Mouse (Mus musculus) right cerebral cortex, postnatal 25 days (tissue): ENCODE data around the gene Myh8.

ENCODE experiments used
- DNase-seq: peaks from one replicate; pipeline ENCODE4 v3.0.0; 2022

The Myh8 gene

DNA sequence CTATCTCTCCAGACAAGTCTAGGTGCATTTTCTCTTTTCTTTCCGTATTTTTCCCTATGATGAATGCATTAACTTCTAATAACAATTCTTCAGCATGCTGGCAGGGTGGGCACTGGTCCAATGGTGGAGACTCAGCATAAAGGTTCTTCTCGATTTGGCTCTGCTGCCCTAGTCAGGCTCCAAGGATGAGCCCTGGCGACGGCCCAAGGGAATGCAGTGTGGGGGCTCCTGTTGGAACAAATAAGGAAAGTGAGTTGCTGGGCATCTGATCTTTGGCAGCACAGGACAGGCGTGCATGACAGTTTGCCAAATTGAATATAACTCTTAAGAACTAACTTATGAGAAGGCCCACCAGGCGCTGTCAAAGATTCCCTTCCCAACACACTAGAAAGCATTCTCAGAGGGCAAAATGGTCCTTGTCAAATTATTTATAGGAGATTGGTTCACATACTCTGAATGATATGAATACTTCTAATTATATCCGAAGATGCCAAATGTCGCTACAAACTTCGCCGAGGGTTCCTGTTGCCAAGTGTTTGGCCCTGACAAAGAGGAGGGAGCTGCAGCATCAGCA is at the start of gene Myh8:
Gene Myh8 (plus strand): TSS at position 524 of the 574 bp plus-strand sequence.
- no peak for DNase-seq

DNA sequence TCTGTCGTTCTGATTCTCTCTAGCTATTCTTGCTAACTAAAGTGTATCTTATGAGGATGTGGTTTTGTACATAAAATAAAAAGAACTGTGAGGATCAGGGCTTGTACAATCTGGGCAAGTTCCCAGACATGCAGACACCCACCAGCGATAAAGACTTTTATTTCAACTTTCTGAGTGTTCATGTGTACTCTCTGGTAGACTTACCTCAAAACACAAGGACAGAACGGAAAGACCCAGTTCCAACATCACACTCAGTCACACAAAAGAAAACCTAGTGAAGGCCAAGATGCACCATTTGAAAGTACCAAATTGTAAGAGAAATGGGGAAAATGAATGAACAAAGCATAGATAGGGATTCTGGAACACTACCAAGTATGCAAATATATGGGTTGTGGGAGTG is 48.2 kb upstream of the Myh8 start:
- no peak for DNase-seq

GRCm38 (mm10) chr11:67229166-67229565 is 47.8 kb upstream of the Myh8 start:
- no peak for DNase-seq

DNA sequence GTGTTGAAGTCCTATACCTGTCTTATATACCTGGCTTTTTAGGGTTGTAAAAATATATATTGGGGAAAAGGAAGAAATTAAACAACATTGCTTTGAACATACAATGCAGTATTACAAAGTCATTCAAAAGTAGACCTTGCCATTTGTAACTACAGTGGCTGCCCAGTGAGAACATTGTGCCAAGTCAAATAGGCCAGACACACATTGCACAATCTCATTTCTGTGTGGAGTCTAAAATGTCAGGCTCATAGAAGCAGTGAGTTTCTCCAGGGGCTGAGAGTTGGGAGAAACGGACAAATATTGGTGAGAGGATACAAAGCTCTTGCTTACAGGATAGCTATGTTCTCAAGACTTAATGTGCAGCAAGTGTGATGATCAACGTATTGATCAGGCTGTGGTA is 47.0 kb upstream of the Myh8 start:
- DNase-seq, result no peak

- no peak for DNase-seq
These were observed 41.1 kb upstream of the Myh8 start for GRCm38 (mm10) chr11:67235639-67236358.

DNA sequence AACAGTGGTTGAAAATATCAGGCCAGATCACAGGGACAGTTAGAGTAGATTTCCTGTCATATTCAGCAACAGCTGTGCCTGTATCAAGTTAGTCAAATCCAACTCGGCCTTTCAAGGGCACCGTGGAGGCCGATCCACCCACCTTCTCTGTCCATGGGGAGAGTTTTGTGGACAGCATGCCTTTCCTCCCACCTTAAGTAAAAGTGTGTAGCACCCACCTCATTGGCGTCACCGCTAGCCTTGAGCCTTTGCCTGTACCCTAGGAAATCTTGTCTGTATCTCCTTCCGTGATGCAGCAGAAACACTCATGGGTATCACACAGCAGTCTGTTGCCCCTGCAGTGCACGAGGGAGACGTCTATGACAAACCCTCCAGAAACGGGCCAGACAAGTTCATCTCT is 40.1 kb upstream of the Myh8 start:
- no peak for DNase-seq

DNA sequence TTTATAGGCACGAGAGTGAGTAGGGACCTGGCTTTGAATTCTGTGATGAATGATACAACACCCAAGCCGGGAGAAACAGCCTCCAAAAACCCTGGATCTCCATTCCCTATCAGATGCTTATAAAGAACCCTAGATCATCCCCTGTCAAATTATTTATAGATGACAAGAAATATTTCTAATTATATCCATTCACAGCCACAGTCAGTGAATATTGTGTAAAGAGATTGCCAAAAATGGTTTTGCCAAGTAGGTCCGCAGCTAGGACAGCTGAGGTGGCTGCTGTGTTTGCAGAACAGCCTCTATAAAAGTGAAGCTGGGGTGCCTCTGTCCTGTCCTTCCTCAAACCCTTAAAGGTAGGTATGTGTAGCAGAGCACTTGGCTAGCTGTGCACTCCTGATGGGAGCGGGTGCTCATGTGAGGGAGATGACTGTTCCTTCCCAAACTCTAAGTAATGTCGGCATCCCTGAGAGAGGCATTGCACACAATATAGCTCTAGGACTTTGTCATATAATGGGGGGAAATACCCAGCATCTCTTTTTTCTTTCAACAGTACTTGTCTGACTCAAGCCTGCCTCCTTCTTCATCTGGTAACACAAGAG is 39.3 kb upstream of the Myh8 start, which contains the start of gene Myh4:
Gene Myh4 (plus strand): TSS at position 549 of the 599 bp plus-strand sequence.
- no peak for DNase-seq

- no peak for DNase-seq
These were observed 35.9 kb upstream of the Myh8 start for GRCm38 (mm10) chr11:67241051-67241450.

DNA sequence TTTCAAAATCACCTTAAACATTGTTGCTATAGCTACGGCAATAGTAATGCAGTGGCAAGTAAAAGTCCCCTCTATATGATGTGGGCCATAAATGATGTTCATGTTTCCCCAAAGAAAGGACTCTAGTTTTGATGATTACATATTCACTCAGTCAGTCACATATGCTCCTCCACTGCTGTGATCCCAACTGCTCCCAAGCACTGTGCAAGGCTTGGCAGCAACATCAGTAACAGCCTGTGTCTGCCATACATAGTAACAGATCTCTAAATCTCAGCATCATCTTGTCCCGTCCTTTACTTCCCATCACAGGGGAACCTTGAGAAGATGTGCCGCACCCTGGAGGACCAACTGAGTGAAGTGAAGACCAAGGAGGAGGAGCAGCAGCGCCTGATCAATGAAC is 23.2 kb upstream of the Myh8 start:
- no peak for DNase-seq

DNA sequence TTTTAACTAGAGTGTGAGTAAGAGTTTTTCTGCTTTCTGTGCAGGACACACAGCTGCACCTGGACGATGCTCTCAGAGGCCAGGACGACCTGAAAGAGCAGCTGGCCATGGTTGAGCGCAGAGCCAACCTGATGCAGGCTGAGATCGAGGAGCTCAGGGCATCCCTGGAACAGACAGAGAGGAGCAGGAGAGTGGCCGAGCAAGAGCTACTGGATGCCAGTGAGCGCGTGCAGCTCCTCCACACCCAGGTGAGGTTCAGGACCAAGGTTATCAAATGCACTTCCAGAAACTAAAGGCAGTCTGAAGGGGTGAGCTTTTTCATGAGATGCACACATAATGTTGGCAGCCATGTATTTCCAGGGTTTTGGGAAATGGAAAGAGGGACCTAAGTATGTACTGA is 19.9 kb upstream of the Myh8 start:
- no peak for DNase-seq

DNA sequence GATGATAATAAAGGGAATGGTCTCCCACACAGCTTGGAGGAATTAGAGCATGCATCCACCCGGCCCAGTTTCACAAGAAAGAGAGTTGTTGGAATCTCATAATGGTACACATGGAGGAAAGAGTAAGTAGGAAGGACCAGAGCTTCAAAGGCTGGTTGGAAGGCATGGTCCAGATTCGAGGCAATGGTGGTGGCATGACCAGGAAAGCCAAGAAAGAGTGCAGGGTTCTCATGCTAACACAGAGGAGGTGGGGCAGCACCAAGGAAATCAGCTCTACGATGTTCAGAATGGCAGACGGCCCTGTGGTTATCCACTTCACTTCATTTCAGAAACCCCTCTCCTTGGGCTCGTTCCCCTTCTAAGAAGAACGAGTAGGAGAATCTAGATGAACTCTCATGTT is 16.0 kb upstream of the Myh8 start:
- DNase-seq, result no peak

DNA sequence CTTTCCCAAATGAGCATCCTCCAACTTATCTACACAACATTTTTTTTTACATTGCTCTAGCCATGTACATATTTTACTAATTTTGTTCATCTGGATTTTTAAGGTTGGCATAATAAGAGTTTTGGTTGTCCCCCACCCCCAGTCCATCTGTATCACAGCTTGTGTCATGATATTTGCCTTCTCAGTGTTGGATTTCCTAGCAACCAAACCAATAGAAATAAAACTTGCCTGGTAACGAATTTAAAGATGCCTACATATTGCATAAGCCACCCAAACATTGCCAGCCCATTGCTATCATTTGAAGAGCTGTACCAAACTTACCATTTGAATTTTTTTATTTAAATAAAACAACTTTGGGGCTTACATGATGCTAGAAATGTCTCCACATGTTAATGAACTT is 16.5 kb downstream of the Myh8 start:
- no peak for DNase-seq

DNA sequence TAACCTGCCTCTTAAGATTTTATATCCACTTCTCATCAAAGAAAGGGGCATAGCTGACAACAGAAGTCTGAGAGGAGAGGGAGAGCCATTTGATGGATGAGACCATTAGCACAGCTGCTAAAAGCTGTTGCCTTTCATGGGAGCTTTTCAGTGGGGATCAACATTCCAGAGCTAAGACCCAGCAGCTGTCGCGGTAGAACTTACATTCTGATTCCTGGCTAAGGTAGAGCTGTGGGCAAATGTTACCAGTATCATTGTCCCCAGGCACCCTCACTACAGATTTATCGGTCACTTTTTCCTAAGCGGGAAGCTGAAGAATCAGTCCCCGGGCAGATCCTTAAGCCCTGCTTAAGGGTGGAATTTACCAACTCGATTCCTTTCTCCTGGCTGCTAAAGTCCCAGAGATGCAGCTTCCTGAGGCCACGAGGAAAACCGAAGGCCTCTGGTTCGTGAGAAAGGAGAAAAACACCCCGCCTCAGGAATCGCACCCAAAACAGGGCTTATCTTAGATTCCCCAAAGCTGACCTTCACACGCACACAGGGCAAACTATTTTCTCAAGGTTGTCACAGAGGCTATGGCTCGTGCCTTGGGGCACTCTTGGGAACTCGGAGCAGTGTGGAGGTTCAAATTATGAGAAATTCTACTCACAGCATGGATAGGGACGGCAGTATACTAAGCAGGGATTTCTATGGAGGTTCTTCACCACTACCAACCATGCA is 37.0 kb downstream of the Myh8 start:
- no peak for DNase-seq

GRCm38 (mm10) chr11:67321358-67321757 is 44.4 kb downstream of the Myh8 start, which contains the start of gene Myh13:
TSS of gene Myh13 (plus strand) at chr11:67321658.
- DNase-seq, result no peak

GRCm38 (mm10) chr11:67326536-67326935 is 49.6 kb downstream of the Myh8 start:
- DNase-seq, result no peak

DNA sequence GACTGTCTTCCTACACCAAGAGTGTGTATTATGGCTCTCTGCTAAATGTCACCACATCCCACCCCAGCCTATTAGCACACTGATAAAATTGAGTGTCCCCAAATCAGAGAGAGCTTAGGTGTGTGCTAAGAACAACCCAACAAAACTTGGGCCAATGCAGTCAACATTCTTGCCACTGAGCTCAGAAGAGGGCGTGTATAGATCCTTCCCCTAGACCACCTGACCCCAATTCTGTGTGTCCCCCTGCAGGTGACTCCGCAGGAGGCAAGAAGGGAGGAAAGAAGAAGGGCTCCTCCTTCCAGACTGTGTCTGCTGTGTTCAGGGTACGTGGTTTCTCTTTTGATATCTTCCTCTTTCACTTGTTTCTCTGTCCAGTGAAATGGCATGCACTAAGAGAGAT is 67.6 kb downstream of the Myh8 start:
- no peak for DNase-seq

- DNase-seq, result no peak
These were observed 68.4 kb downstream of the Myh8 start for GRCm38 (mm10) chr11:67345186-67345855.

DNA sequence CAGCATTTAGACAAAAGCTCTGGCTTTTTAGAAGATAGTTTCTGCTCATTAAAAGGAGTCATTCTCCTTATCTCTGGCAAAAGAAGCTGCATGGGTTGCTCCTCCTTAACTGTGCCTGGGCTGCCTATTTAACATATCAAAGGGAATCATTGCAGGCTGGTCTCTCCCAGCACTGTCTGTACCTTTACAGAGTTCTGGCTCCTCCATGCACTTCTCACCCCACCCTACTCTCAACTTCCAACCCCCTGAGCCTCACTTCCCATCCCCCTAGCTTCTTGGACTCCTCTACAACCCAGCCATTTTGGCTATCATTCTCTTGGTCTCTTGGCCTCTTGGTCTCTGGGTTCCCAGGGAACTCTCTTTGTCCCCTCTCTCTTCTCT is 68.9 kb downstream of the Myh8 start:
- no peak for DNase-seq

GRCm38 (mm10) chr11:67350153-67350768 is 73.3 kb downstream of the Myh8 start:
- DNase-seq, result peak; percentile 72

DNA sequence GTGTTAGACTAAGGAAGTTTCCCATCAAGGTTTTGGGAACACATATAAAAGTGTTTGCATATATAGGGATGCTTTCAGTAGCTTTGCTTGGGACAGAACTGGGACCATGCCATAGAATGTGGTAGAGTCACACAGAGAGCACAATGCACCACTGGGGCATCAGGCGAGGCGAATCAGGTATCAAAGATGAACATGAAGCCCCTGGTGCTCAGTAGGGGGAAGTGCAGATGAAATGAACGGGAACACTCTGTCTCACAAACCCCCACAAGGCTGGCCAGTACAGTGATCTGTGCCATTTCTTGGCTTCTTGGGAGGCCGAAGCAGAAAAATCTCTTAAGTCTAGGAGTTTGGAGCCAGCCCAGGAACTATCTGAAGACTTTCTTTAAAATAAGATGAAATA is 76.1 kb downstream of the Myh8 start:
- no peak for DNase-seq

- no peak for DNase-seq
These were observed 81.1 kb downstream of the Myh8 start for GRCm38 (mm10) chr11:67358031-67358430.
